Mouse (Mus musculus) heart, adult 8-10 months (tissue): ENCODE data around the gene Tmem101. TPM values are rescaled to one million over a fixed set of nuclear protein-coding genes. Genes with fewer than 3 reads are reported as not detected.
"Not testable (repeated sequence)": the region's sequence is repeated elsewhere in the genome, so short reads cannot be mapped to it uniquely, and the experiment has no call there.

Source experiments
- DNase-seq: peaks from one replicate; pipeline ENCODE4 v3.0.0; 2022; ENCODE audit warnings: low spot score
- total RNA-seq, 4 experiments: library from RNA; stranded (reverse); gene quantifications; 2 replicates each; pipeline ENCODE4 v1.2.4; 2022

Gene Tmem101
- total RNA-seq, result 10 to 100 TPM; 12.7 to 15.5 (median 14.9) TPM

DNA sequence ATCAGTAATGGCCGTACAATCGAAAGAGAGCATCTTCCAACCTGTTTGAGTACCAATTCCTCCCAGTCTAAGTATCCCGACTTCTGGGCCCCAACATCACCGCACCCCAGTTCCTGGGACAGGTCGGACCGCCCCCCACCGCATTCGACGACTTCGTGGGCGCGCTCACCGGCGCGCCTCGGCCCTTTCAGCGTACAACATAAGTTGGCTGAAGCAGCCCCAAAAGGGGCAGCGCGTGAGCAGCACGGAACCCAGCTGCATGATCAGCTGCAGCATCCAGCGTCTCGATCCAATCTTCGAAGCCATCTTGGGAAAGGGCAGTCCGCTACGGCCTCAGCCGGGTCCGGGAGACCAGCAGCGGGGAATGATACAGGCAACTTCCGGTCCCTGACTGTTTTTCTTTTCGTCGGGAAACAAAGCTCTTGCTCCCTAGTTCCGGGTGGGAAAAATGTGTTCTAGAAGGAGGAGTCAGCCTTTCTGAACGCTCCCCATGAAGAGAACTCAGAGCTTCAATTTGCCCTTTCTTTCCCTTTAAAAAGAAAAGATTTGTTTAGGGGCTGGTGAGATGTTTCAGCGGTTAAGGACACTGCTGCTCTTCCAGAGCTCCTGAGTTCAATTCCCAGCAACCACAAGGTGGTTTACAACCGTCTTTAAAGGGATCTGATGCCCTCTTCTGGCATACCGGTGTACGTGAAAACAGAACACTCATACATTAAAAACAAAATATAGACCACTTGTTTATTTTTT is at the start of gene Tmem101:
TSS of gene Tmem101 (minus strand) at position 366 of the 747 bp plus-strand sequence.
- peak; percentile 95 for DNase-seq

DNA sequence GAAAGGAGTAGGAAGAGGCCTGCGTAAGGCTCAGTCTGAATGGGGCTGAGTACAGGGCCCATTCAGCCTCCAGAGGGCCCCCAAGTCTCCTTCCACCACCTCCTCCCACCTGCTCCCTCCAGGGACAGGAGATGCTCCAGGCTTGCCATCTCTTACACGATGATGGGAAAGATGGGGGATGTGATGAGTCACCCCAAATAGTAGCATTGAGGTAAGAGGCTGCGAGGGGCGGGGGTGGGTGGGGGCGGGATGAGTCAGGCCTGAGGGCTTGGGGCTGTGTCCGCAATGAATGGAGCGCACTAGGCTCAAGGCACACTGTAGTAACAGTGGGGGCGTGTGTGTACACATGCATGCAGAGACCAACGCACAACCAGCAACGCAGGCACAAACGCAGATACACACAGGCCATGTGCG is 45.2 kb upstream of the Tmem101 start:
- no peak for DNase-seq

DNA sequence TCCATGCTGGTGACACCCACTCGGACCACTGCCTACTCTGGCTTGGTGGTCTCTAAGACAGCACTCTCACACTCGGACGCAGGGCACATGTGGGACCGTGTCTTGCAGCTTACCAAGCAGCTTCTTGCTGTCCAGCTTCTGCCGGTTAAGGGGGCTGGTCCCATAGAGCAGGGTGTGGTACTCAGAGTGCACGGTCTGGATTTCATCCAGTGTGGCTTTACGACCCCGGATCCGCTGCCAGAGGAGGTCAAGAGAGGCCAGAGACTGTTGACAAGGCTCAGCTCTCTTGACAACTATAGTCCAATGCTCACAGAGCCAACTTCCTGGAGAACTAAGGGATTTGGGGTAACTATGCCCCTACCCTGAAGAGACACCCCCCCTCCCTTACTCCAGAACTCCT is 43.7 kb upstream of the Tmem101 start:
- no peak for DNase-seq

DNA sequence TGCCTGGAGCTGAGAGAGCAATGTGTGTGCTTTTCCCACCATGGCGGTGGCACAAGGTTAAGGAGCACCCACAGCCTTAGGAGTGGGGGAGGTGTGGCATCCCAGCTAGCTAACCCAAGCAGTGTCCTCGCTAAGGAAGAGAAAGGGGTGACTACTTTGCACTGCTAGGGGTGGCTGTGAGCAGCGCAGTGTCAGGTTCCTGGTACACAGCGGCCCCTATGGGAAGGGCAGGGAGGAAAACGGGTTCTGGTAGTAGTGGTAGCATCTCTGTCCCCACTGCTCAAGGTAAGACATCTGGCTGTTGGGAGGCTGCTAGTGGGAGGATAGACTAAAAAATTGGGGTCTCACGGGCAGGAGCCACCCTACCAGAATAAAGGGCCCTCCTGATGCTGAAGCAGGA is 42.0 kb upstream of the Tmem101 start:
- no peak for DNase-seq

DNA sequence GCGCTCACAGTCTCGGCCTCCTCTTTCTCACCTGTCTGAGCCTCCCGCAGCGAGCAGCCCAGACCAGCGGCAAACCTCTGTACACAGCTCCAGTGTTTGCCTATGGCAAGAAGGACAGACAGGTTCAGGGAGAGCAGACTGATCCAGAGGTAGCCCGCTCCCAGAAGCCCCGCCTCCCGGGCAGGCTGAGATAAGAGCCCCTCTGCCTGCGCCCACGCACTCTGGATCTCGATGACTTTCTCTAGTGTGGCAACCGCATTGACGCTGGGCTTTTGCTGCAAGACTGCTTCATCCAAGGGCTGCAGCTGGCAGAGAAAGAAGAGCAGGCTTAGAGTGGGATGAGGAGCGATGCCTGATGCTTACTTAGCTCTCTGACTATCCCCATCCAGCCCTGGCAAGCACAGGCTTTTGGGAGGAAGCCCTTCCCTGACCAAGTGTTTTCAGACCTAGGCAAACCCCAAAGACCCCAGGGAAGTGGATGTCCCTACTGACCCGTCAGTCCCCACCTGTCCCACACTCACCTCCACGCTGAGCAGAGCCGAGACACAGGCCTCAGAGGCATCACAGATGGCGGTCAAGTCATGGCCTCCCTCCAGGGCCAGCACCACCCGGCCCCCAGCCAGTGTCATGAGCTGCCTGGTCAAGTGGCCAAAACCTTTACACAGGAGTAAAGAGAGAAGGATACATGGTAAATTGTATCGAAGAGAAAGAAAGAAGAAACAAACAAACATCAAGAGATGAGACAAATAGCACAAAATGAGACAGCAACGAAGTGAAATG is 40.0 kb upstream of the Tmem101 start:
- DNase-seq, result no peak

DNA sequence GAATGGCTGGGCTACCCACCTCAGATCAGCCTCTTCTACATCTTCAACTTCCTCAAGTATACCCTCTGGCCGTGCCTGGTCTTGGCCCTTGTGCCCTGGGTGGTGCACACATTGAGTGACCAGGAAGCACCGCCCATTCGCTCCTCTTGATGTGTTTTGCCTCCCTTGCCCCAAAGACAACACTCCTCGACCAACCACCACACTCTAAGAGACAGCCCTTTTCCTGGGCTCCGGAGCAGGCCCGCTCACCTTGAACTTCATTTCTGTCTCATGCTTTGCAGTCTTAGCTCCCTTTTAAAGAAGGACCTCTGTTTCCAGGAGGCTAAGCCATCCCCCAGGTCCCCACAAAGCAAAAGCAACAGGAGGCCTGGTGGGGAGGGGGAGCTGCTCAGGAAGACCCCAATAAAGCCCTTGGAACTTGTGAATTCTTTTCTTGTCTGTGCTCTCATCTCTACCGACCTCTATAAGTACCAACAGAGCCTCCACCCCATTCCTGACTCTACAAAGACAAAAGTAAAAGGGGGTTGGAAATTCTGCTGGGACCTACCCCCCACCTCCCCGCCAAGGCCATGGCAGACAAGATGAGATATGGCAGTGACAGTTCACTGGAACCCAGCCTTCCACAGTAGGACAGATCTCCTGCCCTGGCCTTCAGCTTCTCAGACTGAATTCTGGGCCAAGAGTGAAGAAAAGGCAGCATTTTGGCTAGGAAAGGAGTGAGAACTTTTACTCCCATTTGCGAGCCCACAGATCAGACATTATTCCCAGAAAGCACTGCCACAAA is 37.6 kb upstream of the Tmem101 start:
- no peak for DNase-seq

DNA sequence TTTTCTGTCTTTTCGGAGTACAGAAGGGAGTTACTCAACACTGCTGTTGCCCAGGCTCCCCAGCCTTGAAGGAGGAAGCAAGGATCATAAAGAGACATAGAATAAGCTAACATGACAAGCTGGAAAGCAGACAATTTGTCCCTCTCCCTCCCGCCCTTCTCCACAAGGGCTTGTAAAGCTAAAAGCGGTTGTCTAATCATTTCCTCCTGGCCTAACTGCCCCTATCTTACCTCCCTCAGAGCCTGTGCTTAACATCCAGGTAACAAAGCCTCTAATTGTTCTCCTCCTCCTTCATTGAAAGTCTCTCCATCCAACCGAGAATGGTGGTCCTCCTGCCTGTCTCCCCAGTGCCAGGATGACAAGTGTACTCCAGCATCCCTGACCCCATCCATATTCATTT is 34.6 kb upstream of the Tmem101 start:
- DNase-seq, result no peak

DNA sequence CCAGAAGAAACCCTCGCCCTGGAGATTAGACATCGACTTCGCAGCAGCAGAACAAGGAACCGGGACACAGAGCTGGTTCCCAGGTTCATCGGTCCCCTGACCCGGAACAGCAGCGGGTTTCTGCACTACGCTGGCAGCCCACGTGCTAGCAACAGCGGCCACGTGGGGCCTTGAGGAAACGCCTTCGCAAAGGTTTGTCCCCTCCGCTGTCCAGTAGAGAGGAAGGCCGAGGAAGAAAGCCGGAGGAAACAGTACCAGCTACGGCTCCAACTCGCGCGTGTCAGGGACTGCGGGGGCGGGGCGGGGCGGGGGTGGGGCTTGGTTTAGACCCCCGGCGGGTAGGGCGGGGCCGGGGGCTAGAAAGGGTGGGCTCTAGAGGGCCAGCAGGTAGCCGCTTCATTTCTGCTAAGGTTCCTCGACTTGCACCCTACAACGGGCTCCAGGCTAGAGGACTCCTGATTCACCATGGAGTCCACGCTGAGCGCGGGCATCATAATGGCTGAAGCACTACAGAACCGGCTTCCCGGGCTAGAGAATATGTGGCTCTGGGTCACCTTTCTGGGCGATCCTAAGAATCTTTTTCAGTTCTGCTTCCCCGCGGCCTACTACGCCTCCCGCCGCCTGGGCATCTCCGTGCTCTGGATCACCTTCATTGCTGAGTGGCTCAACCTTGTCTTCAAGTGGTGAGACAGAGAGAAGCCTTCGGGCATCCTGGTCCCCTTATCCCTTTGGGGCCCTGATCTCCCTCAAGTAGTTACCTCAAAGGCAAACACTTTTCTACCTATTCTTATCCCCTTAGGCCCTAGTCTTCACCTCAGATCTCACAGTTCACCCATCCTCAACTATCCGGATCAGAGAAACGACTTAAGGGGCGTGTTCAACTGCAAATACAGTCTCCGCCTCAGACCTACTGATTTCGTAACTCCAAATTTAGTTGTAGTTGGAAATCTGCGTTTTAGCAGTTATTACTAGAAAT is 33.5 kb upstream of the Tmem101 start, which contains the start of gene G6pc3:
TSS of gene G6pc3 (plus strand) at position 160 of the 976 bp plus-strand sequence.
- DNase-seq, result peak; percentile 94

DNA sequence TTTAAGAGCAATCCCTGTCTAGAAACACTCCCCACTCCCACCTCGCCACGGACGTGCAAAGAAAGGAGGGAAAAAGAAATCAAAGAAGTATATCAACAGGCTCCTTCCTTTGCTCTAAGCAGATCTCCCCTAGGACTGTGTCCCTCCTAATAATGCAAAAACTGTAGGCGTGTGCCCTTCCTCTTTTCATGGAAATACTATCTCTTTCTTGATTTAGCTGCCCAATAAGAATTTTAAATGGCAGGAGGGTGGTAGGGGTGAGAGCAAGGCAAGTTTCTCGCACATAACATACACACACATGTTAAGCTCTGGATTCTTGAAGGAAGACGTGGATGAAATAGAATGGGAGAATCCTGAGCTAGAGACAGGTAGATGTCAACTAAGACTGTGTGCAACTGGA is 32.8 kb upstream of the Tmem101 start:
- no peak for DNase-seq

DNA sequence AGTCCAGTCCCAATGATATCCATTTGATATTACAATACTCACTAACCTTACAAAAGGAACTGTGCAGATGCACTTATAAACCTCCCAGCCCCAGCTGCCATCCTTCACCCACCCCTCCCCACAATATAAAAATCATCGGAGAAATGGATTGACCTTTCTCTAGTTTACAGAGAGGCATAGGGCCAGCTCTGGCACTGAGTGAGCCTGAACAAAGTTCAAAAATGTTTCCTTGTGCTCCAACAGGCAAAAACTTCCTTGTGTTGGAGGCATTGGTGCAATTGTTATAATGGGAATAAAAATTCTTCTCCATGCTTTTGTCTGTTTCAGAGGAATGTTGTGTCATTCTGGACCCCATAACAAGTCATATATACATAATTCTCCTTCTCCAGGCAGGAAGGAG is 30.0 kb upstream of the Tmem101 start:
- no peak for DNase-seq

DNA sequence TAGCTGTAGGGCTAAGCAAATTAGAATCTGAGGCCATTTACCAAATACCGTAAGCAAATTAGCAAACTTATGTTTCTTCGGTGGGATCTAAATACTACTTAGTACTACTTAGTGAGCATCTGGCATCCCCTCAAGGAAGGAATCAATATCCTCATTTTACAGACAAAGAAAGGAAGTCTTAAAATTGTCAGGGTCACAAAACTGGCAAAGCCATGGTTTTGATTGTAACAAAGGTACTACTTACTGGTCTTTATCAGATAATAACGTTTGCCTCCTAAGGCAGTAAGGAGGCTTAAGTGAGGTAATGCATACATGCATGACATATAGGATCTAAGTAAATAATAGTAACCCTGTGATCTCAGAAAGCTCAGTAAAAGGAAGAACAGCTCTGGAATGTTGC is 29.5 kb upstream of the Tmem101 start:
- no peak for DNase-seq

DNA sequence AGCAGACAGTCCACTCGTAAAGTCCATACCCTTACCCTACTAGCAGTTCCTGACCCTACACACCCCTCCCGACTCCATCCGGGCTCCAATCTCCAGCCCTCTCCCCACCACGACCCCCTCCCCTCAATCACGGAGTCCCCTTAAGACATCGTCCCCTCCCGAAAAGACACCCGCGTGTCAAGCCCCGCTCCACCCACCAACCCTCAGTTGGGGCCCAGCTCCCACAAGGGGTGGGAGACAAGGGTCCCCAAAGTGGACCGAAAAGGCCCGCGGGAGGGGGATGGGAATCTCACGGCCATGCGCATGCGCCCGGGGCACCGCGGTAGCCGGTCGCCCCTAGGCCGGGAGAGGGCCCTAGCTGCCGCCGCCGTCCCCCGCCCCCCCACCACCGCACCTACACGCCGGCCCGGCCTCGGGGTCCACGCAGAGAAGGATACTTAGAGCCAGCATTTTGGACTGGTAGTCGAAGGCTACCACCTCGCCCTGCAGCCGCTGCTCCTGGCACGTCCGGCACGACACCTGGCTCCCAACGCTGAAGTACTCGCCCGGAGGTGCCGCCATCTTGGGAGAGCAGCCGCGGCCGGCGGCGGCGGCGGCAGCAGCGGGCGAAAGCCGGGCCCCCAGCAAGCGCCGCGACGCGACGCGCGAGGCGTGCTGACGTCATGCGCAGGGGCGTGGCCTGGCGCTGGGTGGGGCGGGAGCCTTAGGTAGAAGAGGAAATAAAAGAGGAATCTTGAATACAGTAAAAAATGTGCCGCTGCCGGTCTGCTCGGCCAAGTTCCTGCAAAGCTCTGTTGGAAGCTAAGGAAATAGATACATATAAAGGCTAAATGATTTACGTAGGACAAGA is 28.7 kb upstream of the Tmem101 start, which contains the start of gene Lsm12:
TSS of gene Lsm12 (minus strand) at position 651 of the 850 bp plus-strand sequence.
- peak; percentile 92 for DNase-seq

DNA sequence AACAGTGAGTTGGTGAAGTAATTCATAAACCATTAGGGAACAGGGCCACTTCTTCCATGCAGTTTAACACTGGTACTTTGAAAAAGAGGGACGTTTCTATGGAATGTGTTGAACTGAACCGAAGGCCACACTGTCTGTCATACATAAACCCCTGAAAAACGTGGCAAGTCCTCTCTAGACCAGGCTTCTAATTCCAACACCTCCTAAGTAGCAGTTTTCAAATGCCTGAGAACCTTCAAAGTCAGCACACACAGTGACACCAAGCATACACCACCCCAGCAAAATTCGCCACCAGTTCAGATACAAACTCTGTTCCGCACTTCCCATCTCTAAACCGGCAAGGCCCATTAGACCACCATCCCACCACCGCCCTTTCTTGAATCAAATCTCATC is 28.0 kb upstream of the Tmem101 start:
- no peak for DNase-seq

DNA sequence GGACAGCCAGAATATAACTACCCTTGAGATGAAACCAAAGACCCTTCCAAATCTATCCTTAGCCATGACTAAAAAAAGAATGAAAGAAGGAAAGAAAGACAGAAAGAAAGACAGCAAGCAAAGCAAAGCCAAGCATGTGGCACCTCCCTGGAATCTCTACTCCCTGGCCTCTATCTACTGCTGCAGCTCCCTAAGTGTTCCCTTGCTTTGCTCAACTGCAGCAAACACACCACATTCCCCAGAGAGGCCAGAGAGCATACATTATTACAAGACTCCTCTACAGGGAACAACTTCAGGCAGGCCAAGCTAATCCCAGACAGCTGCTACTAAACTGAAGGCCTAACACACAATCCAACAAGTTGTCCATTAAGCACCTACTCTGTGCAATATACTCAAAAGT is 23.6 kb upstream of the Tmem101 start:
- DNase-seq, result no peak

DNA sequence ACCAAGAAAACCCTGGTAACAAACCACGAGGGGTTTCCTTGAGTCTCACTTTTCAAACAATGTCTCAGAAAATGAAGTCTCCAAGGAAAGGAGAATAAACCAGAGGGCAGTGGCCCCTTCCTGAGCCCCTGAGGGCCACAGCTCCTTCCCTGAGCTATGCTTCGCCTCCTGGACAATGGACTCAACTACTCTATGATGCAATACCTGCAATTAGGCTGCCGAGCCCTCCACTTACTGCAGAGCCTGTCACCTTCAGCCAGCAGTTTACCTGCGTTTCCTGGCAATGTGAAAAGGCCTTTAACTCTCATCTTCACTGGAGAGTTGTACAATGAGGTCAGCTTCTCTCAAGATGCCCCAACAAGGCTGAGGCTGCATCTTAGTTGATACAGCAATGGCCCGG is 12.5 kb upstream of the Tmem101 start:
- DNase-seq, result no peak

DNA sequence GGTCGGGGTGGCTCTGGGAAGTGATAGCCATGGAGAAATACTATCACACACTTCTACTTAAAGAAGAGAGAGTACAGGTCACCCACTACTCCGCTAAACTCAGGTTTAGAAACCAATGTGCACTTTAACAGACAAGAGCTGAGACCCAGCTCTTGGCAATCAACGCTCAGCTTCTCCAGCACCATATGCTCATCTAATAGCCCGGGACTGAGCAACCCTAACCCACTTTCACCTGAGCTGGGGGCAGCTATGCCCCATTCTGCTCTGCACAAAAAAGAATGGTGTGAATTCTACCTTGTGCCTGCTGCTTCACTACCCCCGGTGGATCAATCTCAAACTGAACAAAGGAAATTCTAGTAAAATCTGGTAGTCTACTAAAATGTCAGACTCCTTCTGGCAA is 11.3 kb upstream of the Tmem101 start:
- DNase-seq, result no peak

DNA sequence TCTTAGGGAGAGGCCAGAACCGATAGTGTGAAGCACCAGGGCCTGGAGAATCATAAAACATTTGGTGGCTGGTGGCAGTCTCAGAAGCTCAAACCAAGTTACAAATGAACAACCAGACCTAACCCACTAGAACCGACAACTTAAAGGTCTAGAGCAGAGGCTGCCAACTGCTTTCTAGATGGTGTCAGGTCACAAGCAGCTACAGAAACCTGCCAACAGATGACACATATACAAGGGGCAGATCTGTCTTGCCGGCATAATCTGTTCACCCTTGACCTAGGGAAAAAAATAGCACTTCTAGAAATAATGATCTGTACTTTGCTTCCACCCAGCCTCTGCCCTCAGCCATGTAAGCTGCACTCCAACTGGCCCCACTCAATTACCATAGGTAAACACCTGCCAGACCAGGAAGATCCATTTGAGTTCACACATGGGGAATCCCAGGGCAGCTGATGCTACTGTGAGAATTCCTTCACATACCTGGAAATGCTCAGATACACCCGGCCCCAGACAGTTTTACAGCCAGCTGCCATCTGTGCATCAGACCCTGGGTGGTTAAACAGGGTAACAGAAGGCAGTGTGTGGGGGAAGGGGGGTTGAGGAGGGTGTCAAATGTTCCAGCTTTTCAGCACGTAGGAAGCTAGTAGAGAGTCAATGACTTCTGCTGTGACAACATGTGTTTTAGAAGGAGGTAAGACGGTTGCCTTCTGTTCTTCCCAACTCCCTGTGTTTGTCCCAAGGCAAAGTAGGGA is 9.9 kb upstream of the Tmem101 start:
- no peak for DNase-seq

DNA sequence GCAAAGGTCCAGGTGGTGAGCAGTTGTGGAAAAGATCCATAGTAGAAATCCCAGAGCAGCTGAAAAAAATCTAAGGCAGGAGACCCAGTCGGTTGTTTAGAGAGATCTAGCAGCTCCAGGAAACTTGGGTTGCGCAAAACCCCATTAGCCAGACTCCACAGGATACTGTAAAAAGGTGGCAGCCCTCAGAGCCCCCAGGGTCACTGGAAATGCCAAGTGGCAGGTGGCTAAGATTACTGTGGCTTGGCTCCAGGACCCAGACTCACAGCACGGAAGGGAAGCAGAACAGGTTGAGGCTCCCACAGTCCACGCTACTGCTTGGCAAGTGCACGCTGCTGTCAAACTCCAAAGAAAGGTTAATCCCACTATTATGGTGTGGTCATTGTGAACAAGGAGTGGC is 3.6 kb upstream of the Tmem101 start:
- DNase-seq, result no peak

DNA sequence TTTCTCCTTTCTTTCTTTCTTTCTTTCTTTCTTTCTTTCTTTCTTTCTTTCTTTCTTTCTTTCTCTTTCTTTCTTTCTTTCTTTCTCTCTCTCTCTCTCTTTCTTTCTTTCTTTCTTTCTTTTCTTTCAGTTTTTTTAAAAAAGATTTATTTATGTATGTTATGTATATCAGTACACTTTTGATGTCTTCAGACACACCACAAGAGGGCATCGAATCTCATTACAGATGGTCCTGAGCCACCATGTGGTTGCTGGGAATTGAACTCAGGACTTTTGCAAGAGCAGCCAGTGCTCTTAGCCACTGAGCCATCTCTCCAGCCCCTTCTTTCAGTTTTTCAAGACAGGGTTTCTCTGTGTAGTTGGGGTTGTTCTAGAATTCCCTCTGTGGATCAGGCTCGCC is 1.8 kb upstream of the Tmem101 start:
- DNase-seq, result not testable (repeated sequence)

DNA sequence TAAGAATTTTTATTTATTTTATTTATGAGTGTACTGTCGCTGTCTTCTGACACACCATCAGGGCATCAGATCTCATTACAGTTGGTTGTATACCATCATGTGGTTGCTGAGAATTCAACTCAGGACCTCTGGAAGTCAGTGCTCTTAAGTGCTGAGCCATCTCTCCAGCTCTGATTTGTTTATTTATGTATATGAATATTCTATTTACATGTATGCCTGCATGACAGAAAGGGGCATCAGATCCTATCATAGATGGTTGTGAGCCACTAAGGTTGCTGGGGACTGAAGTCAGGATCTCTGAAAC is 534 bp upstream of the Tmem101 start:
- no peak for DNase-seq
